Mouse (Mus musculus) intestine, embryonic 14.5 days (tissue): ENCODE measurements at regions not wholly inside any gene's neighbourhood (a gene's known extent, or its start where the extent isn't known, plus 50 kb on each side); places are given as distances from the start of the nearest gene placed in this dataset.

Source experiments
- ATAC-seq: fragments of 200-750 bp; cut with Nextera tagmentation; replicated peaks from 2 replicates; pipeline ENCODE4 v1.8.0; 2017; ENCODE audit warnings: low read depth, moderate number of reproducible peaks, moderate TSS enrichment, moderate library complexity; ENCODE audit not compliant: low FRiP score, low TSS enrichment
- DNase-seq: peaks from one replicate; pipeline ENCODE4 v3.0.0-alpha.2; 2018; ENCODE audit warnings: low spot score
- H3K27ac ChIP-seq: fragments of 300-500 bp; sonication (generic); 2 replicates; pipeline ENCODE4 v1.5.1; 2014; ENCODE audit warnings: low read depth, mild to moderate bottlenecking, control low read depth
- H3K27me3 ChIP-seq: fragments of 300-500 bp; sonication (generic); replicated peaks from 2 replicates; pipeline ENCODE4 v1.6.1; 2014; ENCODE audit warnings: low read length, control low read depth; ENCODE audit not compliant: control insufficient read depth, insufficient read depth
- H3K36me3 ChIP-seq: fragments of 300-500 bp; sonication (generic); 2 replicates; pipeline ENCODE4 v1.6.1; 2014; ENCODE audit warnings: low read length, control low read depth; ENCODE audit not compliant: control insufficient read depth, insufficient read depth
- H3K4me1 ChIP-seq: fragments of 300-500 bp; sonication (generic); replicated peaks from 2 replicates; pipeline ENCODE4 v1.6.1; 2014; ENCODE audit warnings: low read length, control low read depth, mixed read lengths; ENCODE audit not compliant: control insufficient read depth, insufficient read depth
- H3K4me2 ChIP-seq: fragments of 300-500 bp; sonication (generic); 2 replicates; pipeline ENCODE4 v1.6.1; 2014; ENCODE audit warnings: low read length
- H3K4me3 ChIP-seq: fragments of 300-500 bp; sonication (generic); 2 replicates; pipeline ENCODE4 v1.5.1; 2014; ENCODE audit warnings: low read depth, low read length, control low read depth, mixed read lengths
- H3K9ac ChIP-seq: fragments of 300-500 bp; sonication (generic); 2 replicates; pipeline ENCODE4 v1.6.1; 2014; ENCODE audit warnings: mild to moderate bottlenecking, low read length
- H3K9me3 ChIP-seq: fragments of 300-500 bp; sonication (generic); 2 replicates; pipeline ENCODE4 v1.6.1; 2016; ENCODE audit warnings: low read length, control low read depth; ENCODE audit not compliant: control insufficient read depth
- WGBS: fragments of 180-500 bp; shearing (Covaris S2); extraction: QIAGEN DNeasy Blood & Tissue Kit; methylation state at CpG from one replicate; pipeline ENCODE4 v1.1.7; 2014; 5-methylcytosine and 5-hydroxymethylcytosine counted together

DNA sequence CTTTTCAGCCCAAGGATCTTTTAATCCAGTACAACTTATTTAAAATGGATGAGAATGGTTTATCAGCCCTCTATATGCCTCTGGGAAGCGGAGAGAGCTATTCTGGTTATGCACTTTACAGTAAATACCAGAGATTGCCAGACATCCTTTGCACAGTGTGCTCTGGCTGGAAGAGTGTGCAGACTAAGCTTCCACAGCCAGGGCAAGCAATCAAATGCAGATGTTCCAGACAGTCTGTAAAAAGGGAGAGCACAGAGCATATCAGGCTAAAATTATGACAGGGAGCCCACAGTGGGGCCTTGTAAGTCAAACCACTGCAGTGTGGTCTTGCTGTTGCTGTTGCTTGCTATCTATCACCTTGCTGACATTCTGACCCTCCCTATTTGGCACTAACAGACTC lies 288.6 kb downstream of the Ostf1 start:
- H3K27me3 ChIP-seq = no peaks in the 10 kb centered on the region
- DNase-seq (no peak), ATAC-seq (no peak)
- H3K27ac ChIP-seq = no peak overlapping the region
- 42% methylated on average over 1 of the region's 1 CpGs for WGBS
- H3K4me1 ChIP-seq = no peaks in the 10 kb centered on the region
- H3K4me3 ChIP-seq = no peak overlapping the region
- no peaks in the 10 kb centered on the region for H3K36me3 ChIP-seq
- H3K9ac ChIP-seq = no peak overlapping the region
- H3K9me3 ChIP-seq = no peaks in the 10 kb centered on the region
- H3K4me2 ChIP-seq = no peak overlapping the region

DNA sequence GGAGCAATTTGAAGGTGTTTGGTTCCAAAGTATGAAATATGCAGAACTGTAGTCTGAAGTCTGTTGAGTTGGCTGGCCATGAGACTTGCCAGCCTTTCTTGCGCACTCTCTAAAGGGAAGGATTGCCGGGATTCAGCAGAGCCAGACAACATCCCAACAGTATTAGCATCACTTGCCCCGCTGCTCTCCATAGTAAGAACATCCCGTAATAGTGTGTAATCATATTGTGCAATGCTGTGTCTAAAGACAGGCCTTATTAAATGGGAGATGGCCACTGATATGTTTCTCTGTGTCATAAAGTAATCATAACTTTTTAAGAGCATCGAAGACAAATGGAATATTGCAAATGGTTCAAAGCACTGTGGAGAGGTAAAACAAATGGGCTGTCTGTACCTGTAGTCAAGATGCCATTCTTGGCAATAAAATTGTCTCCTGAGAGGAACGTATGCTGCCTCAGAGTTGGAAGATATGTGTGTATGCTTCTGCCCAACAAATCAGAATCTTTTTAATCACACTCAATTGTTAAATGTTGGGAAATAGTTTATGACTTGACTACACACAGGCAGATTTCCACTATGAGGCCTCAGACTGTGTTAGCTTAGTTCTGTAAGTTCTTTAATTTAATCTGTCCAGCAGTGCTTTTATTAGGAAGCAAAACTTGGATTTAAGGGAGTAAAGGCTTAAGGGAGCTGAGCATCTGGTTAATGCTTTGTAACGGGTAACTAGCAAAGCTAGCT lies 293.6 kb downstream of the Ostf1 start:
- Histone ChIP-seq H3K4me1 (no peaks in the 10 kb centered on the region), H3K36me3 (no peaks in the 10 kb centered on the region), H3K27me3 (no peaks in the 10 kb centered on the region), H3K4me3 (no peak overlapping the region), H3K27ac (no peak overlapping the region), H3K9ac (no peak overlapping the region), H3K4me2 (no peak overlapping the region), H3K9me3 (no peaks in the 10 kb centered on the region)
- WGBS = 85% methylated on average over 7 of the region's 7 CpGs
- no peak for ATAC-seq
- no peak for DNase-seq

DNA sequence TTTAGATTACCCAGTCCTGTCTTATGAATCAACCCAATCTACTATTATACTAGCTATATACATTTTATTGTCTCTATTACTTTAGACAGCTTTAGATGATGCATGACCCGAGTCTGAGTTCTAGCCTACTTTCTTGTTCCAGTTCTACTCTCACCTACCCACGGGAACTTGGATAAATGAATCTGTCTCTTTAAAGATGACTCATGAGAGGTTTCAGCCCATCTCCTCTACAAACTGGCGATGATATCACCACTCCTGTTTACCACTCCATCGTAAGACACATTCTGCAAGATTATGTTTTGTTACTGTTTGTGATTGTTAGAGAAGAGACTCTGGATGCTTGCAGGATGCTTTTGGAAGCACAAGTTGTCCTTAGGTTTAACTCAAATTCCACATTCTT lies 295.0 kb downstream of the Ostf1 start:
- Histone ChIP-seq H3K27me3 (no peaks in the 10 kb centered on the region), H3K9ac (no peak overlapping the region), H3K9me3 (no peaks in the 10 kb centered on the region), H3K4me1 (no peaks in the 10 kb centered on the region), H3K4me2 (no peak overlapping the region), H3K27ac (no peak overlapping the region), H3K36me3 (no peaks in the 10 kb centered on the region), H3K4me3 (no peak overlapping the region)
- 84% methylated on average over 4 of the region's 4 CpGs for WGBS
- DNase-seq = no peak
- no peak for ATAC-seq

DNA sequence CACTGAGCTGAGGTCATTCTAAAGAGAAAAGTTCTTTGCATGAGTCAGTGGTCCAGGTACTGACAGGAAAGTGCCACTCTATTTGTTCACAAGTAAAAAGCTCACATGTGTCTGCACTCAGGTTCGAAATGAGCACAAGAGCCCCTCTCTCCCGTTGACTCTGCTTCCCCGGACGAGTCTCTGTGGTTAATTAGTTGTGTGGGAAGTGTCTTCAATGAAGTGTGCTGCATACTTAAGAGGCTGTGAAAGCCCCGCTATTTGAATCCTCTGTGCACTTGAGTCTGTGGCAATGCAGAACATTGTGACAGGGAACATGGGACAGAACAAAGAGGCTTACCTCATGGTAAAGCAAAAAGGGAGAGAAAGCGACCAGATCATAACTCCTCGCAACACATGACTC lies 297.0 kb downstream of the Ostf1 start:
- no peaks in the 10 kb centered on the region for H3K27me3 ChIP-seq
- no peaks in the 10 kb centered on the region for H3K36me3 ChIP-seq
- DNase-seq = no peak
- H3K4me1 ChIP-seq = no peaks in the 10 kb centered on the region
- no peak overlapping the region for H3K4me2 ChIP-seq
- H3K27ac ChIP-seq = no peak overlapping the region
- ATAC-seq = no peak
- no peak overlapping the region for H3K4me3 ChIP-seq
- H3K9ac ChIP-seq = no peak overlapping the region
- no peaks in the 10 kb centered on the region for H3K9me3 ChIP-seq
- 74% methylated on average over 7 of the region's 7 CpGs for WGBS

DNA sequence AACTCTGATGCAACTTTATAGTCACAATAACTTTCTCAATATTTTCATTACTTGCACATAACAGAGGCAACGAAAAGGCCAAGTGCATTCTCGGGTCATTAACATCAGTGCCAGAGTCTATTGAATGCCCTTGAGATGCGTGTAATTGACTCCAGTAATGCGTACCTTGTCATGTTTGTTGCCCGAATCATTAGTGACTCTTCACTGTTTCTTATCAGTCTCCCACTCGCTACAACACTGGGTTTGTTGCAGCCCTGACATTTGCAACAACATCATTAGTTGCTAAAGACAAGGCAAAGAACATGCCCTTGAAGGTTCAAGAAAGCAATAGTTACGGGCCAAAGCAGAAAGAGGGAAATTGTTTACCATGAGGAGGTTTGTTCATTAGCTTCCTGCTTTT lies 299.8 kb downstream of the Ostf1 start:
- DNase-seq (no peak), ATAC-seq (no peak)
- no peak overlapping the region for H3K4me2 ChIP-seq
- H3K27ac ChIP-seq = no peak overlapping the region
- WGBS = 74% methylated on average over 7 of the region's 7 CpGs
- no peaks in the 10 kb centered on the region for H3K4me1 ChIP-seq
- H3K36me3 ChIP-seq = no peaks in the 10 kb centered on the region
- H3K4me3 ChIP-seq = no peak overlapping the region
- H3K27me3 ChIP-seq = no peaks in the 10 kb centered on the region
- H3K9ac ChIP-seq = no peak overlapping the region
- no peaks in the 10 kb centered on the region for H3K9me3 ChIP-seq

DNA sequence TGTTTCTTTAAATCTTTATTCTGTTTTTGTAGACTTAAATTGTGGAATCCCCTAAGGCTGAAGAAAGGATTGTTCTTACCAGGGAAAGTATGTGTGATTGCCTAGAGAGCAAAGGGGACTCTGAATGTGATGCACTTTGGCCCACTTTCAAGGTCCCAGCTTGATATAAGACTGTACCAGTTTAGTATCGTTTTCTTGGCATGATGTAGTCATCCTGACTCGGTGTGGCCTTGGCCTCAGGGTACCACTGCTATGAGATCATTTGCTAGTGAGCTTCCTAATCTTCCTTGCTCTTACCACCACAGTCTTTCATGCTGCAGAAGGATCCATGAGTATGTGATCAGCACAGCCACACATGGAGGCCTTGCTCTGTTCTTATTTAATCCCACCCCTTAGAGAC lies 302.2 kb downstream of the Ostf1 start:
- no peak overlapping the region for H3K4me2 ChIP-seq
- 86% methylated on average over 2 of the region's 2 CpGs for WGBS
- H3K36me3 ChIP-seq = no peaks in the 10 kb centered on the region
- H3K4me1 ChIP-seq = no peaks in the 10 kb centered on the region
- no peak overlapping the region for H3K27ac ChIP-seq
- H3K9ac ChIP-seq = no peak overlapping the region
- DNase-seq (no peak), ATAC-seq (no peak)
- H3K4me3 ChIP-seq = no peak overlapping the region
- H3K27me3 ChIP-seq = no peaks in the 10 kb centered on the region
- H3K9me3 ChIP-seq = no peaks in the 10 kb centered on the region

DNA sequence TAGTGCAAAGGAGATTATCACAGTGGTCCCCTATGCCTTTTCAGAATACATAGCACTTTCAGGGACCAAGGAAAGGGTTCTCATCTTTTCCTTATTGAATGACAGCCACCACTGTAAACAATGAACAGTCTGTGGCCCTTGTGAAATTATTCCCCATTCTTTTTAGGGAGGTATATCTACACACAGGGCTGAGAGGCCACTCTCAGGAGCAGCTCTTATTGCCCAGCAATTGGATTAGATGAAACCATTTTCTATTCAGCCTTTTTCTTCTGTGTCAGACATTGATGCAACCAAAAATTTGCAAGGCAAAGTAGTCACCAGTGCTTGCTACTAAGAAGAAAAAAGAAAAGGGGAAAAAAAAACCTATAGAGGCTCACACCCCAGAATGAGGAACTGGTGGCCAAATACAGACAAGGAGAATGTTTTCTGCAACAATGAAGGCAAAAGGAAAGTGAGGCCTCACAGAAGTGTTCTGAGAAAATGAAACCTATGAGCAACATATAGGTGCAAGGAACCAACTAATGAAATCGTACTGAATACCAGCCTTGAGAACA lies 313.2 kb downstream of the Ostf1 start:
- no peak for ATAC-seq
- H3K9ac ChIP-seq = no peak overlapping the region

DNA sequence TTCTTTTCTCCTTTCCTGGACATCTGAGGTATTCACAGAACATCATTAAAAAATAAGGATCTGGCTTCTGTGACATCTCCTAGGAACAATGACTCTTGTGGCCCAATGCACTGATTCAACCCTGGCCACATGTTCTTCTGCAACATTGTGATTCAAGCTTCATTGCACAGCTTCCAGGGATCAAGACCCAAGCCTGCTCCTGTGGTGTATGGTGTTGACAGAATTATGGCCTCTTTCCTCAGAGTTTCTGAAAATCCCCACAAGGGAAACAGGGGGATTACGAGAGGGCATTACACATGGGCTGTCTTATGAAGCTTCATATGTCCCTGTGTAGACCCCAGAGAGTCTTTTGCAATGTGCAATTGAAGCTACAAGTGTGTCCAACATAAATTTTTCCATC lies 358.2 kb downstream of the Ostf1 start:
- H3K9ac ChIP-seq = no peak overlapping the region
- H3K9me3 ChIP-seq = no peaks in the 10 kb centered on the region
- no peaks in the 10 kb centered on the region for H3K27me3 ChIP-seq
- no peaks in the 10 kb centered on the region for H3K4me1 ChIP-seq
- ATAC-seq (no peak), DNase-seq (no peak)
- WGBS = 79% methylated on average over 1 of the region's 1 CpGs
- H3K36me3 ChIP-seq = no peaks in the 10 kb centered on the region
- no peak overlapping the region for H3K4me2 ChIP-seq
- H3K4me3 ChIP-seq = no peak overlapping the region
- H3K27ac ChIP-seq = no peak overlapping the region

More for the DNA sequence above, 313.2 kb downstream of the Ostf1 start:
- no peaks in the 10 kb centered on the region for H3K27me3 ChIP-seq
- no peak overlapping the region for H3K4me3 ChIP-seq
- WGBS = 78% methylated on average over 1 of the region's 1 CpGs
- H3K36me3 ChIP-seq = no peaks in the 10 kb centered on the region
- no peak for DNase-seq
- H3K4me2 ChIP-seq = no peak overlapping the region
- H3K27ac ChIP-seq = no peak overlapping the region
- no peaks in the 10 kb centered on the region for H3K9me3 ChIP-seq
- no peaks in the 10 kb centered on the region for H3K4me1 ChIP-seq

DNA sequence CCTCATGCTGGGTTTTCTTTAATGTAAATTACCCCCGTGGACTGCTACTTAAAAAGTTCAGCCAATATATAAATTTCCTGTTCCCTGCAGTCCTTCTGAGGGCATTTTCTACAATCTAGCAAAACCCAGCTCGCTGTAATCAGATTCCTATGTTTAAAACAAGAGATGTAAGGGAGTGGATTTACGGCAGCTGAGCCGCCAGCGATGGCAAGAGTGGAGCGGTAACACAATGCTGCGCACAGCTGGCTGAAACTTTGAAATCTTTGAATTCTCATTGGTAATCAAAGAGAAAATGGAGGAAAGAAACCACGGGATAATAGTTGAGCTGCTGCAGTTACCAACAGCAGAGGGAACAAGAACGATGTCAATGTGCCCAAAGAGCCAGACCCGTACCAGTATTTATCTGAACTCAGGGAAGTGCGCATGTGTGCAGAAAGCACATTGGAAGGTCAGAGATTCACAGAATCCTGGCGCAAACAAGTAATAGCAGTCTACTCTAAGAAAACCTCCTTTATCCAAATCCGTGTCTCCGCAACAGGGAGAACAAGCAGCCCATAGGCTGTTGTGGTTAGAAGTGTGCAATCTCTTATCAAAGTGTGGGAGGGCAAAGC lies 376.4 kb downstream of the Ostf1 start:
- WGBS = 48% methylated on average over 14 of the region's 14 CpGs
- H3K4me3 ChIP-seq = peak overlapping the region; percentile 16; the same call in 1 of the 2 replicates
- H3K9ac ChIP-seq = no peak overlapping the region

More for the DNA sequence above, 376.4 kb downstream of the Ostf1 start:
- Histone ChIP-seq H3K9me3 (no peaks in the 10 kb centered on the region), H3K4me1 (no peaks in the 10 kb centered on the region), H3K27ac (no peak overlapping the region), H3K4me2 (peak overlapping the region; percentile 29), H3K27me3 (no peaks in the 10 kb centered on the region), H3K36me3 (no peaks in the 10 kb centered on the region)
- ATAC-seq (no peak), DNase-seq (peak; percentile 53)
